Mouse (Mus musculus) ES-Bruce4 (cell line): Measurements from ENCODE around the gene Herc3.

Experiments used
- CTCF ChIP-seq: IDR thresholded peaks from one replicate; pipeline ENCODE4 v1.8.1; 2011; ENCODE audit warnings: low read depth, low read length
- EP300 ChIP-seq: IDR thresholded peaks from 2 replicates; pipeline ENCODE4 v1.6.1; 2011; ENCODE audit warnings: low read depth, low read length; ENCODE audit not compliant: insufficient read depth
- POLR2A ChIP-seq: IDR thresholded peaks from one replicate; pipeline ENCODE4 v1.8.1; 2011; ENCODE audit warnings: low read length; ENCODE audit not compliant: insufficient read depth

GRCm38 (mm10) chr6:58830840-58831231, 429 bp upstream of the Herc3 start:
- TF ChIP-seq CTCF (no peak), POLR2A (no peak), EP300 (no peak)
